Mouse (Mus musculus): ENCODE measurements around the gene Nek6. TPM values are rescaled to one million over a fixed set of nuclear protein-coding genes. Genes with fewer than 3 reads are reported as not detected.
A peak's percentile ranks its signal among the peaks of the same experiment; 100 is the strongest.

The Nek6 gene
- polyA plus RNA-seq (2016; fragmentation: Nextera tagmentation; extraction: Ambion mirVana) = 87.4 and 96.9 TPM in 2 replicates

DNA sequence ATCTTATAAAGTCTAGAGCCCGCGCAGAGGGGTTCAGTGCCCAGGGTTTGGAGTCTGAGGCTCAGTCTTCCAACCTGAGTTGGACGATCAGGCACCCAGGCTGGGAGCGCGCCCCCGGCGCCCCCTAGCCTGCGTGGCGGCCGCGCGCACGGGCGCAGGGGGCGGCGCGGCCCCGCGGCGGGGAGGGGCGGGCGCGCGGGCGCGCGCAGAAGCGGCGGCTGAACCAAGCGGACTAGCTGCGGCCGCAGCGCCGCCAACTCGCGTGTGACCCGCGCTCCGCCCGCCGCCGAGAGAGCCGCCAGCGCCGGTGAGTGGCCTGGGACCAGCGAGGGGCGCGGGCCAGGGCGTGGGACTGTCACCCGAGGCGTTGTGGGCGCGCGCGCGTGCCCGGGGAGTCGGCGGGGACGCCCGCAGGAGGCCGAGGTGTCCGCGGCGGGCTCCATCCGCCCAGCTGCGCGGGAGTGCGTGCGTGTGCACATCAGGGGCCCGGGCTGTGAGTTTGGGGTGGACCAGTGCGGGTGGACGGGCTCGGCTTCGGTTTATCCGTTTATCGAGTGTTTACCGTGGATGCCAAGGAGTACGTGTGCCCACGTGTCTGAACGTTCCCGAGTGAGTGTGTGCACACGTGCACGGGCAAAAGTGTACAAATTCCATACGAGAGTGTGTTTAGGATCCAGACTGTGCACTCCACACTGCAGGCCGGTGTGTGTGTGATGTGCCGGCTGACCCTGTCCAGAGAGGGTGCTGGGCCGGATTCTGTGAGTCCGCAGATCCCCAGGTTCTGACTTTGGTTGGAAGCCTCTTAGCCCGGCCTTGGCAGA is at the start of gene Nek6:
Nek6 (plus strand) TSS at position 157 of the 821 bp plus-strand sequence.
- Histone ChIP-seq H3K27me3 (ENCODE audit: low read depth, poor library complexity, severe bottlenecking) (peaks cover 10% of the 10 kb centered on the region; the same call in 1 of the 2 replicates), H3K36me3 (peaks cover 6% of the 10 kb centered on the region; the same call in 1 of the 2 replicates), H3K27ac (replicated peaks) (peak within 1 kb of the TSS; percentile 98), H3K9me3 (replicated peaks) (no peaks in the 10 kb centered on the region), H3K4me3 (peak within 1 kb of the TSS; percentile 93), H3K4me1 (peaks cover 56% of the 10 kb centered on the region)
- WGBS = under 1% methylated on average over 80 of the region's 90 CpGs
- DNase-seq (ENCODE audit: low spot score) = peak; percentile 75

DNA sequence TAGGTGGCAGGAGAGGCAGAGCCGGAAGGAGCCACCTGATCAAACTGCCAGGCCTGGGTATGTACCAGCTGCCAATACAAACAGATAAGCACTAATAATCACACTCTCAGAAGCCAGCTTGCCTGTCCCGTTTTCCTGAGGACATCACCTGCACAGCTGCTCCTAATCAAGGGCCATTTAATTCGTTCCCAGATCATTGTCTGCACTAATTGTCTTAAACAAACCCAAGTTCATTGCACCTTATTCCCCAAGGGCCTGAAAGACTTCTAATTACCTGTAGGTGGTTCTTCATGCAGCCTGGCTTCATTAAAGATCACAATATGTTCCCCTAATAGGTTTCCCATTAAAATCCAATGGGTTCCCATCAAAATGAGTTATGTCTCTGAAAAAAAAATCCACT is 49.1 kb upstream of the Nek6 start:
- 77% methylated on average over 3 of the region's 3 CpGs for WGBS
- Histone ChIP-seq H3K27ac (replicated peaks) (no peak overlapping the region), H3K9me3 (replicated peaks) (no peaks in the 10 kb centered on the region), H3K27me3 (ENCODE audit: low read depth, poor library complexity, severe bottlenecking) (no peaks in the 10 kb centered on the region), H3K4me3 (no peak overlapping the region), H3K4me1 (no peaks in the 10 kb centered on the region), H3K36me3 (no peaks in the 10 kb centered on the region)
- no peak for DNase-seq (ENCODE audit: low spot score)

DNA sequence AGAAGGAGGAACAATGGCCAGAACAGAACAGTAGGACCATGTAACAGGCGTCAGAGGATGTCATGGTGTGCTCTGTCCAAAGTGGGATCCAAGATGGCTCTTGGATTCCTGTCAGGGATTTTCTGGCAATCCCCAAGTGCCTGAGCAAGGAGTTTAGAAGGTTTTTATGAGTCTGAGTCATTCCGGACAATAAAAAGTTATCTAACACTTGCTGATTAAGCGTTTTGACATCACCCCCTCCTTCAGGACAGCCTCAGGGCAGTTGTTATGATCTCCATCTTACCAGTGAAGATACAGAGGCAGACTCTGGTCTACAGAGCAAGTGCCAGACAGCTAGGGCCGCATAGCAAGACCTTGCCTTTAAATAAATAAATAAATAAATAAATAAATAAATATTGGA is 42.6 kb upstream of the Nek6 start:
- H3K4me1 ChIP-seq = no peaks in the 10 kb centered on the region
- no peaks in the 10 kb centered on the region for H3K9me3 ChIP-seq (replicated peaks)
- 88% methylated on average over 4 of the region's 4 CpGs for WGBS

DNA sequence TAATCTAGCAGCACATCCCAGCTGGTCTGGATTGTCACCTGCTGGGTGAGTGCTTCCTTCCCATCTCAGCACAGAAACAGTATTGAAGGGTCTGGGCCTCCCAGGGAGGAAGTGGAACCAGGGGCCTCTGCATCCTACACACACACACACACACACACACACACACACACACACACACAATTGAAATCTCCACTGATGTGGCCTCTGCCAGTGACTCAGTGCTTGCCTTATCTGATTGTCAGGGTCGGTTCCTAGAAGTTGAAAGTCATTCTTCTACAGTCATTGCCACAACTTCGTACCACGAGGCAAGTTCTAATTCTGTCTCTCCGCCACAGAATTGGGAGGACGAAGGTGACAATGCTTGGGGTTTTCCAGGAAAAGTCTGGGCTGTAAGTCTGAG is 39.7 kb upstream of the Nek6 start:
- WGBS = 89% methylated on average over 5 of the region's 5 CpGs
- DNase-seq (ENCODE audit: low spot score) = no peak

More for the DNA sequence above, 42.6 kb upstream of the Nek6 start:
- Histone ChIP-seq H3K4me3 (no peak overlapping the region), H3K27ac (replicated peaks) (no peak overlapping the region), H3K36me3 (no peaks in the 10 kb centered on the region), H3K27me3 (ENCODE audit: low read depth, poor library complexity, severe bottlenecking) (no peaks in the 10 kb centered on the region)
- DNase-seq (ENCODE audit: low spot score) = no peak

DNA sequence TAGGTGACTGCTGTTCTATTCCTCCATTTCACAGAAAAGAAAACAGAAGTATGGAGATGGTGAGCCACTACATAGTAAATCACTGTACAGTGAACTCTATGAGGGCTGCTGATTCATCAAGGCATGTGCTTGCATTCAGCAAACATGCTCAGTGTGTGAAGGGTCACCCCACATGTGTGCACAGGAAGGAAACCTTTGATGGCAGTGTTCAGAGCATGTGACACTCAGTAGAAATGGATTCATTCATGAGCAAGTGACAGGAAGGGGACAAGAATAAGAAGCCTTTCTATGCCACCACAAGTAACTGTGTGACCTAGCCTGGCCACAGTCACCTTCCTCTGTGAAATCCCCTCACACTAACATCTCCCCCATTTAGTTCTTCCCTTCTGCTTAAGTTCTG is 38.6 kb upstream of the Nek6 start:
- no peaks in the 10 kb centered on the region for H3K27me3 ChIP-seq (ENCODE audit: low read depth, poor library complexity, severe bottlenecking)
- H3K4me1 ChIP-seq = no peaks in the 10 kb centered on the region
- no peak overlapping the region for H3K4me3 ChIP-seq
- H3K27ac ChIP-seq (replicated peaks) = no peak overlapping the region
- DNase-seq (ENCODE audit: low spot score) = no peak
- no peaks in the 10 kb centered on the region for H3K9me3 ChIP-seq (replicated peaks)
- H3K36me3 ChIP-seq = no peaks in the 10 kb centered on the region

More for the DNA sequence above, 39.7 kb upstream of the Nek6 start:
- no peaks in the 10 kb centered on the region for H3K36me3 ChIP-seq
- no peak overlapping the region for H3K4me3 ChIP-seq
- no peaks in the 10 kb centered on the region for H3K4me1 ChIP-seq
- H3K27ac ChIP-seq (replicated peaks) = no peak overlapping the region
- no peaks in the 10 kb centered on the region for H3K9me3 ChIP-seq (replicated peaks)
- no peaks in the 10 kb centered on the region for H3K27me3 ChIP-seq (ENCODE audit: low read depth, poor library complexity, severe bottlenecking)

DNA sequence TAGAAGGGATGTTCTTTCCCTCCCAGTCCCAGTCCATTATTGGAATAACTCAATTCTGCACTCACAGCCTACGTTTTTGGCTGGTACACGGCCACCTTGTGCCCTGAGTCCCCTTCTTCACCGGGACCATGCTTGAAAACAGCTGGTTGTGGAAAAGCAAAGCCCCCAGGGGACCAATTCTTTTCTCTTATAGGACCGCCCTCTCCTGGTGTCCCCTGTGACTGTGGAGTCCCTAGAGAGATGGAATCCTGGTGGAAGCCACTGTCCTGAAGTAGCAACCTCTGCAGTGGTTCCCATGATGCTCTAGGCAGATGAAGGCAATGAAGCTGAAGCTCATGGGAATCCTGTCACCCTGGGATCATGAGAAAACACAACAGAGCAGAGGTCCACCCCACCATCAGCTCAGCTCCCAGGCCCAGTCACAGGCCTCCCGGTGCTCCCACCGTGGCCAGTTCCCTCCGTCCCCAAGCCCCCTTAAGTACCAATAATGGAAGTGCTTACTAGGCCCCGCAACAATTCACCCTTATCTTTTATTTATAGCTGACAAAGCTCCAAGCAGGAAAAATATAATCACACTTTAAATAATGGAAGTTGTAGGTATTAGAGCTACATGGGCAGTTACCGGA is 34.5 kb upstream of the Nek6 start:
- DNase-seq (ENCODE audit: low spot score) = no peak

DNA sequence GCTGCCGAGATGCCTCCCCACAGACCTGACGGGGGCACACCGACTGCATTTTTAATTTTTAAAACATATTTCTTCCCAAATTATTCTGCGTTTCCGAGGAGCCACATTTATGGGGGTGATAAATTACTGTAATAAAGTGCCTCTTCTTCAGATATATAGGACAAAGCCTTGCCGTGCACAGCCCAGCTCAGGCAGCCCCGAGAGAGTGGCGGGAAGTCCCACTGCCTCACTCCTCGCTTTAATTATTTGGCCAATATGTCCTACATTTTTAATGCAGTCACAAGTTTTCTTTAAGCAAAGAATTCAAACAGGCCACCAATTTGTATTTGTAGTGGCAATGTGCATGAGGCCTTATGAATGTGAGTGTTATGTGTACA is 34.0 kb upstream of the Nek6 start:
- 93% methylated on average over 9 of the region's 9 CpGs for WGBS
- no peaks in the 10 kb centered on the region for H3K36me3 ChIP-seq
- no peak overlapping the region for H3K27ac ChIP-seq (replicated peaks)
- H3K9me3 ChIP-seq (replicated peaks) = no peaks in the 10 kb centered on the region
- no peaks in the 10 kb centered on the region for H3K27me3 ChIP-seq (ENCODE audit: low read depth, poor library complexity, severe bottlenecking)
- no peak for DNase-seq (ENCODE audit: low spot score)
- no peaks in the 10 kb centered on the region for H3K4me1 ChIP-seq
- no peak overlapping the region for H3K4me3 ChIP-seq

More for the DNA sequence above, 34.5 kb upstream of the Nek6 start:
- no peak overlapping the region for H3K4me3 ChIP-seq
- H3K27me3 ChIP-seq (ENCODE audit: low read depth, poor library complexity, severe bottlenecking) = no peaks in the 10 kb centered on the region
- H3K4me1 ChIP-seq = no peaks in the 10 kb centered on the region
- WGBS = 85% methylated on average over 9 of the region's 9 CpGs
- H3K36me3 ChIP-seq = no peaks in the 10 kb centered on the region
- H3K9me3 ChIP-seq (replicated peaks) = no peaks in the 10 kb centered on the region
- H3K27ac ChIP-seq (replicated peaks) = no peak overlapping the region

DNA sequence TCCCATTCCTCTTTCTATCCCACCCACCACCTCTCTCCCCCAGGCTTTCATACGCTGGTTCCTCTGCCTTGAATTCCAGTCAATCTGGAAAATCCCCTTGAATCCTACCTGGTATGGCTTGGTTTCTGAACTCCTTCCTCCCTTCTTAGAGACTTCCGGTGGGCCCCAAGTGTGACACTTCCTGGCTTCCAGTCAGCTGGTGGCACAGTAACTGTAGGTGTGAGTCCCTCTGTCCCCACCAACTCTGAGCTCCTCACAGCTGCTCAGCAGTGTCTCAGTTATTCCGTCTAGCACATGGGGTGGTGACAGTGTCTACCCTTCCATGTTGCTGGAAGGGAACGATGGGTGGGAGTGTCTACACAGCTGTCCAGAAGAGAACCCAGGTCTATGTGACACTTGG is 32.8 kb upstream of the Nek6 start:
- no peak for DNase-seq (ENCODE audit: low spot score)
- Histone ChIP-seq H3K9me3 (replicated peaks) (no peaks in the 10 kb centered on the region), H3K4me1 (no peaks in the 10 kb centered on the region), H3K36me3 (no peaks in the 10 kb centered on the region), H3K4me3 (no peak overlapping the region), H3K27ac (replicated peaks) (no peak overlapping the region), H3K27me3 (ENCODE audit: low read depth, poor library complexity, severe bottlenecking) (no peaks in the 10 kb centered on the region)
- 92% methylated on average over 4 of the region's 4 CpGs for WGBS

DNA sequence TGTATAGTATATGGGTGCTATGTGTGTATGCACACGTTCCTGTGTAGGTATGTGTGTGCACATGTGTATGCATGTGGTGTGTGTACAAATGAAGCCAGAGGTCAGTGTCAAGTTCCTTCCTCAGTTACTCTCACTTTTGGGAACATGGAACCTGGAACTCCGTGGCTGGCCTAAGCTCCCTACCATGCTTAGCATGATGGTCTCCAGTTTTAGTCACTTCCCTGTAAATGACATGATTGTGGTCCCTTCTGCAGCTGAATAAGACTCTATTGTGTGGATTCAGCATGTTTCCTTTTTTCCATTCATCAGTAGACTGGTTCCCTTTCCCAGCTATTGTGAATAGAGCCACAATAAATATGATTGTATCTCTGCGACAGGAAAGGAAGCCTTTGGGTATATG is 31.9 kb upstream of the Nek6 start:
- 88% methylated on average over 3 of the region's 3 CpGs for WGBS
- Histone ChIP-seq H3K27ac (replicated peaks) (no peak overlapping the region), H3K4me3 (no peak overlapping the region), H3K9me3 (replicated peaks) (no peaks in the 10 kb centered on the region), H3K27me3 (ENCODE audit: low read depth, poor library complexity, severe bottlenecking) (no peaks in the 10 kb centered on the region), H3K4me1 (no peaks in the 10 kb centered on the region), H3K36me3 (no peaks in the 10 kb centered on the region)
- no peak for DNase-seq (ENCODE audit: low spot score)

DNA sequence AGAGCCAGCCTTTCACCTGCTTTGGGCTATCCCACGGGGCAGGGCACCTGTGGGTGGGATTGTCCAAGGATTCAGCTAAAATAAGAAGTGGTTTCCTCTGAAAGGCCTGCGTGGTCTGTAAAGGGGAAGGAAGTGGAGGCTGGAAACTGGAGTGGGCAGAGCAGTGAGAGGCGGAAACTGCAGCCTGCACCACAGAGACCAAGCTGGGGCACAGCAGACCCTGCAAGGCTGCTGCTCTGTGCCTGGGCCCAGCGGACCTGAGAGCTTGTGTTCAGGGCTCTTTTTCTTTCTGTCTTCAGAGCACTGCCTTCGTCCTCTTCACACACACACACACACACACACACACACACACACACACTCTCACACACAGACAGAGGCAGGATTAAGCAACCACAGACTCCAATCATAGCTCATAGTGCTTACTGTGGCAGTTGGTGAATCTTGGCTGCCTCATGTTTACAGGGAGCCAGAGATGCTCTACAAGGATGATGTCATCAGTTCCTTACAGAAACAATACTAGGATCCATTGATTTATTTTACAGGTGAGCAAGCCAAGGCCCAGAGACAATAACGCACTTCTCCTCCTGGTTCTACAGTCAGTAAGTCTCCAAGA is 30.2 kb upstream of the Nek6 start:
- WGBS = 87% methylated on average over 6 of the region's 6 CpGs
- no peaks in the 10 kb centered on the region for H3K27me3 ChIP-seq (ENCODE audit: low read depth, poor library complexity, severe bottlenecking)
- 0 out of 2 replicates have a peak overlapping the region, but pooled peaks have one; percentile 38 for H3K27ac ChIP-seq (replicated peaks)
- H3K4me1 ChIP-seq = no peaks in the 10 kb centered on the region
- no peaks in the 10 kb centered on the region for H3K9me3 ChIP-seq (replicated peaks)
- H3K36me3 ChIP-seq = no peaks in the 10 kb centered on the region
- H3K4me3 ChIP-seq = no peak overlapping the region
- DNase-seq (ENCODE audit: low spot score) = no peak

DNA sequence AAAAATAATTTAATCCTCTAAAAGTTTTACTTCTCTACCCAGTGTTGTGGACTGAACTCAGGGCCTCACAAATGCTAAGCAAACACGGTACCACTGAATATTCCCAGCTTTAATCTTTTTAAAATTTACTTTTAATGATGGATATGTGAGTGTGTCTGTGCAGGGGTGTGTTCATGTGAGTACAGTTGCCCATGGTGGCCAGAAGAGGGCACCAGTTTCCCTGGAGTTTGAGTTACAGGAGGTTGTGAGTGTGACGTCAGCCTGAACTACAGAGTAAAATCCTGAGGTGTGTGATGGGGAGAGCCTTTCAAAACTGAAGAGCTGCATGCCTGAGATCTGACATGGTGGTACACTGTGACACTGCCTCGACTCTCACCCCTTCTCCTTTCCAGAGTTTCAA is 29.3 kb upstream of the Nek6 start:
- no peak overlapping the region for H3K4me3 ChIP-seq
- no peak for DNase-seq (ENCODE audit: low spot score)
- no peaks in the 10 kb centered on the region for H3K9me3 ChIP-seq (replicated peaks)
- no peak overlapping the region for H3K27ac ChIP-seq (replicated peaks)
- no peaks in the 10 kb centered on the region for H3K4me1 ChIP-seq
- no peaks in the 10 kb centered on the region for H3K27me3 ChIP-seq (ENCODE audit: low read depth, poor library complexity, severe bottlenecking)
- WGBS = 84% methylated on average over 3 of the region's 3 CpGs
- H3K36me3 ChIP-seq = no peaks in the 10 kb centered on the region

DNA sequence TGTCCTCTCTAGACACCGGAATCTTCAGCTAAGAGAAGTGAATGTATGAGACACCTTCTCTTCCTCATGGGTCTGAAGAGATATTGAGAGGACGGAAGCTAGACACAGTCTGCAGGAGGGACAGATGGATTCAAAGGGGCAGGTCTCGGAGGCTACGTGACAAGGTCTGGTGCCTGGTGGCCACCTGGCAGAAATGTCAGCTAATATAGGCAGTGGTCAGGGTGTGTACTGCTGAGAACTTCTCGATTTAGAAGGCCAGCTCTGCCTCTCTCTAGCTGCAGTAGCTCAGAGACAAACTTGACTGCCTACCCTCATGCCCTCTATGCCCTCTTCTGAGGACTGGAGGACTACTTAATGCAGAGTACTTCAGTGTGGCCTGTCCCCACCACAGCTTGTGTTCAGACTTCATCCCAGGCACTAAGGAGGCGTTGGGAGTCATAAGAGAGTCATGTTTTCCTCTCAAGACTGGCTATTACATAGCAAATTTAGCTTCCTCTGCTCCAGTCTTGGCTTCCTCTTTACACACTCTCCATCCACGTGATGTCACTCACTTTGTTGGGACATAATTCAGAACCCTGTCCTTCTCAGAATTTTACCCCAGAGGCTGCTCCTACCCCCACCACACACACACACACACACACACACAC is 28.3 kb upstream of the Nek6 start:
- no peak for DNase-seq (ENCODE audit: low spot score)
- Histone ChIP-seq H3K4me1 (no peaks in the 10 kb centered on the region), H3K36me3 (no peaks in the 10 kb centered on the region), H3K27me3 (ENCODE audit: low read depth, poor library complexity, severe bottlenecking) (no peaks in the 10 kb centered on the region), H3K9me3 (replicated peaks) (no peaks in the 10 kb centered on the region), H3K27ac (replicated peaks) (no peak overlapping the region), H3K4me3 (no peak overlapping the region)
- WGBS = 86% methylated on average over 7 of the region's 7 CpGs

Data from midbrain, embryonic 10.5 days (tissue).